Mouse (Mus musculus) macrophage (primary cell): ENCODE results near the gene Bicd2. TPM values are rescaled to one million over a fixed set of nuclear protein-coding genes. Genes with fewer than 3 reads are reported as not detected.

ENCODE experiments used
- H3K27ac ChIP-seq: fragments of 350-480 bp; formaldehyde crosslinking; 2 replicates; pipeline ENCODE4 v1.9.0; 2021
- H3K36me3 ChIP-seq: fragments of 350-480 bp; formaldehyde crosslinking; 2 replicates; pipeline ENCODE4 v1.9.0; 2021; ENCODE audit errors: inconsistent target
- H3K4me3 ChIP-seq: fragments of 350-480 bp; formaldehyde crosslinking; 2 replicates; pipeline ENCODE4 v1.9.0; 2021; ENCODE audit errors: inconsistent target
- H3K79me2 ChIP-seq: fragments of 350-480 bp; formaldehyde crosslinking; 2 replicates; pipeline ENCODE4 v1.9.0; 2021; ENCODE audit errors: inconsistent target
- WGBS: methylation state at CpG from one replicate; pipeline ENCODE4 v1.1.7; 2026; ENCODE audit warnings: inconsistent platforms; ENCODE audit not compliant: missing documents; 5-methylcytosine and 5-hydroxymethylcytosine counted together
- polyA plus RNA-seq: library from polyadenylated mRNA; stranded (reverse); fragments of 250-400 nt; gene quantifications from 3 replicates; pipeline ENCODE4 v1.2.4, GENCODE M21; 2018; ENCODE audit warnings: inconsistent platforms

The Bicd2 gene
- polyA plus RNA-seq, 1 experiment from 2014 or later = 30.4 TPM

GRCm38 (mm10) chr13:49428042-49428675, 86.8 kb downstream of the Bicd2 start:
- H3K27ac ChIP-seq = no peak overlapping the region
- no peaks in the 10 kb centered on the region; the same call in 1 of the 2 replicates for H3K36me3 ChIP-seq
- no peak overlapping the region for H3K4me3 ChIP-seq
- WGBS = 94% methylated on average over 1 of the region's 1 CpGs
- H3K79me2 ChIP-seq = peaks cover 81% of the 10 kb centered on the region

GRCm38 (mm10) chr13:49430529-49430928, 89.1 kb downstream of the Bicd2 start:
- Histone ChIP-seq H3K27ac (no peak overlapping the region), H3K79me2 (peaks cover 57% of the 10 kb centered on the region), H3K36me3 (no peaks in the 10 kb centered on the region; the same call in 1 of the 2 replicates), H3K4me3 (no peak overlapping the region)
- 92% methylated on average over 4 of the region's 4 CpGs for WGBS

- H3K27ac ChIP-seq = no peak overlapping the region
- H3K36me3 ChIP-seq = peaks cover 13% of the 10 kb centered on the region; the same call in 1 of the 2 replicates
- peaks cover 28% of the 10 kb centered on the region for H3K79me2 ChIP-seq
- H3K4me3 ChIP-seq = no peak overlapping the region
- 43% methylated on average over 2 of the region's 2 CpGs for WGBS
These were observed 92.1 kb downstream of the Bicd2 start for GRCm38 (mm10) chr13:49433268-49434029.

- H3K4me3 ChIP-seq = no peak overlapping the region
- WGBS = 37% methylated on average over 1 of the region's 1 CpGs
- H3K27ac ChIP-seq = no peak overlapping the region
- H3K79me2 ChIP-seq = peaks cover 6% of the 10 kb centered on the region; the same call in 1 of the 2 replicates
- peaks cover 13% of the 10 kb centered on the region; the same call in 1 of the 2 replicates for H3K36me3 ChIP-seq
These were observed 94.4 kb downstream of the Bicd2 start for GRCm38 (mm10) chr13:49435745-49436144.

GRCm38 (mm10) chr13:49436170-49436569, 94.8 kb downstream of the Bicd2 start:
- H3K4me3 ChIP-seq = no peak overlapping the region
- no peak overlapping the region for H3K27ac ChIP-seq
- H3K79me2 ChIP-seq = peaks cover 2% of the 10 kb centered on the region; the same call in 1 of the 2 replicates
- 90% methylated on average over 3 of the region's 4 CpGs for whole genome bisulfite sequencing
- peaks cover 13% of the 10 kb centered on the region; the same call in 1 of the 2 replicates for H3K36me3 ChIP-seq

Other genes with a start within 250 kb of the Bicd2 start
- gene Wnk2, start 193.6 kb upstream of the Bicd2 start, polyA plus RNA-seq = not detected in 3 replicates
- 275 to 508 TPM (median 332 TPM) in 3 replicates for gene Ninj1, start 154.1 kb upstream of the Bicd2 start, polyA plus RNA-seq
- gene Card19, start 125.5 kb upstream of the Bicd2 start, polyA plus RNA-seq = 133 to 174 TPM (median 144 TPM) in 3 replicates
- gene Susd3, start 92.9 kb upstream of the Bicd2 start, polyA plus RNA-seq = 17.9 to 41.2 TPM (median 39.0 TPM) in 3 replicates
- gene Fgd3, start 21.3 kb upstream of the Bicd2 start, polyA plus RNA-seq = 14.8 to 24.2 TPM (median 22.8 TPM) in 3 replicates
- gene Ippk, start 79.7 kb downstream of the Bicd2 start, polyA plus RNA-seq = 3.2 to 6.3 TPM (median 3.4 TPM) in 3 replicates
- gene Tes3-ps, start 151.7 kb downstream of the Bicd2 start, polyA plus RNA-seq = 0.27 to 0.37 TPM (median 0.32 TPM) in 3 replicates
- gene Ecm2, start 163.2 kb downstream of the Bicd2 start, polyA plus RNA-seq = not detected in 3 replicates
- gene Aspn, start 202.9 kb downstream of the Bicd2 start, polyA plus RNA-seq = not detected in 3 replicates
- gene Omd, start 240.9 kb downstream of the Bicd2 start, polyA plus RNA-seq = not detected in 3 replicates